Mouse (Mus musculus) right cerebral cortex, postnatal 14 days (tissue): ENCODE data around the gene Olfml2b.

ENCODE experiments used
- DNase-seq: peaks from one replicate; pipeline ENCODE4 v3.0.0; 2022

The Olfml2b gene

GRCm38 (mm10) chr1:170644255-170645205, at the start of gene Olfml2b:
Gene Olfml2b (plus strand): TSS chr1:170644532.
- peak; percentile 77 for DNase-seq

- DNase-seq = no peak
These were observed 49.8 kb upstream of the Olfml2b start for GRCm38 (mm10) chr1:170594575-170594974.

- no peak for DNase-seq
These were observed 38.9 kb upstream of the Olfml2b start for GRCm38 (mm10) chr1:170605228-170606001.

- DNase-seq = no peak
These were observed 37.0 kb upstream of the Olfml2b start for GRCm38 (mm10) chr1:170607231-170607917.

- no peak for DNase-seq
These were observed 35.8 kb upstream of the Olfml2b start for GRCm38 (mm10) chr1:170608461-170609071.

- DNase-seq = no peak
These were observed 34.5 kb upstream of the Olfml2b start for GRCm38 (mm10) chr1:170609872-170610271.

GRCm38 (mm10) chr1:170610289-170610688, 34.0 kb upstream of the Olfml2b start:
- no peak for DNase-seq

GRCm38 (mm10) chr1:170610695-170611094, 33.6 kb upstream of the Olfml2b start:
- no peak for DNase-seq

GRCm38 (mm10) chr1:170611631-170612030, 32.7 kb upstream of the Olfml2b start:
- DNase-seq = no peak

GRCm38 (mm10) chr1:170612968-170613872, 31.1 kb upstream of the Olfml2b start:
- peak; percentile 72 for DNase-seq

- no peak for DNase-seq
These were observed 24.5 kb upstream of the Olfml2b start for GRCm38 (mm10) chr1:170619686-170620374.

GRCm38 (mm10) chr1:170622934-170623333, 21.4 kb upstream of the Olfml2b start:
- no peak for DNase-seq

GRCm38 (mm10) chr1:170623432-170623831, 20.9 kb upstream of the Olfml2b start:
- no peak for DNase-seq

GRCm38 (mm10) chr1:170630489-170630888, 13.8 kb upstream of the Olfml2b start:
- DNase-seq = no peak

GRCm38 (mm10) chr1:170631571-170631970, 12.8 kb upstream of the Olfml2b start:
- no peak for DNase-seq

GRCm38 (mm10) chr1:170632385-170632784, 11.9 kb upstream of the Olfml2b start:
- DNase-seq = peak; percentile 82

- DNase-seq = no peak
These were observed 11.5 kb upstream of the Olfml2b start for GRCm38 (mm10) chr1:170632856-170633255.

- DNase-seq = no peak
These were observed 5.4 kb upstream of the Olfml2b start for GRCm38 (mm10) chr1:170638941-170639340.

- no peak for DNase-seq
These were observed 1.7 kb downstream of the Olfml2b start for GRCm38 (mm10) chr1:170645896-170646605.

- no peak for DNase-seq
These were observed 2.4 kb downstream of the Olfml2b start for GRCm38 (mm10) chr1:170646606-170647287.
